Mouse (Mus musculus) G1E (cell line): Measurements from ENCODE around the gene Zfp366.

Source experiments
- CTCF ChIP-seq: IDR thresholded peaks from 2 replicates; pipeline ENCODE4 v1.5.1; 2012; ENCODE audit warnings: low read depth, low read length, inconsistent platforms, mixed read lengths
- GATA1 ChIP-seq: IDR thresholded peaks from 2 replicates; pipeline ENCODE4 v1.6.1; 2012; ENCODE audit warnings: borderline replicate concordance, low read length, inconsistent platforms, mixed read lengths
- POLR2AphosphoS5 ChIP-seq: IDR thresholded peaks from 2 replicates; pipeline ENCODE4 v1.6.1; 2012; ENCODE audit warnings: low read depth, low read length, inconsistent platforms; ENCODE audit not compliant: insufficient replicate concordance
- TAL1 ChIP-seq: conservative IDR thresholded peaks from 2 replicates; pipeline ENCODE4 v1.6.1; 2012; ENCODE audit warnings: low read depth, low read length, inconsistent platforms, mixed read lengths

DNA sequence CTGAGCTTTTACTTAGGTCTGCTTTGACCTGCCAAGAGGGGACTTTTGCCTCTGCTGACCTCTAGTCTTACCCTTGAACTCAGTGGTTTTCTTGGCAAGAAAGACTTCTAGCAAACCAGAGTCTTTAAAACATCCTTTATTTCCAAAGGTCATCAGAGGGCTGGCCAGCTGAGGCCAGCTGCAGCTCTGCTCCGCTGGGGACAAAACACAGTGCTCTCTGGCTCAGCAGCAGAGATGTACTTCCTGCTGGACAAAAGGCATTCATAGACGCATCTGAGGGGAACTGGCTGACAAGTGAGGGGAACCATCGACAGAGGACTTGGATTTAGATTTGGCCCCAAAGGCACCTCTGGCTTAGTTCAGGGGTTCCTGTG lies 45.9 kb downstream of the Zfp366 start:
- TF ChIP-seq CTCF (no peak), GATA1 (no peak), POLR2AphosphoS5 (no peak), TAL1 (no peak)
